Mouse (Mus musculus): ENCODE results near the gene Plxna1. TPM values are rescaled to one million over a fixed set of nuclear protein-coding genes. Genes with fewer than 3 reads are reported as not detected.

Plxna1 gene
- polyA plus RNA-seq, 1 experiment from 2014 or later: 9.2 TPM

DNA sequence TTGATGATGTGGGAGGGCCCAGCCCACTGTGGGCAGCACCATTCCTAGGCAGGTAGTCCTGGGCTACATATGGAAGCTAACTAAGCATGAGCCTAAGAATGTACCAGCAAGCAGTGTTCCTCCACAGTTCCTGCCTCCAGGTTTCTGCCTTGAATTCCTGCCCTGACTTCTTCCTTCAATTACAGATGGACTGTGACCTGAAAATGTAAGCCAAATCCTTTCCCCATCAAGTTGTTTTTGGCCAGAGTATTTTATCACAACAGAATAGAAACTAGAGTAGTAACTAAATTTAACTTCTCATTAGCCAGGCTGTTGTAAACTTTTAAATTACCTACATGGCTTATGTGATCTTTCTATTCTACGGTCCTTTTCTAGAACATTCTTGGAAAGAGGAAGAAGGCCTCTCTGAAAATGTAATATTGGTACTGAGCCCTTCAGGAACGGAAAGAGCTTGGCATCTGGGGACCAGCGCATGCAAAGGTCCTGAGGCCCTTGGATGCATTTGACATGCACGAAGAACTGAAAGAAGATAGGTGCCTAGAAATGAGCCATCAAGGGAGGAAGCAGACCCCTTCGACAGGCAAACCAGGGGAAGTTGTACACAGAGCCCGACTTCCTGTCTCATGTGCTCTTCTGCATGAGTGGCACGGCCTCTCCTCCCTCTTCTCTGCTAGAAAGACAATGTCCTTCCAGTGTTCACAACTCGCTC, 66.3 kb downstream of the Plxna1 start:
- H3K27me3 ChIP-seq (replicated peaks; ENCODE audit: control insufficient read depth, insufficient read depth, low read length): no peaks in the 10 kb centered on the region
- no peak overlapping the region for H3K27ac ChIP-seq (ENCODE audit: low read depth, low read length)
- H3K4me1 ChIP-seq (replicated peaks; ENCODE audit: control insufficient read depth, insufficient read depth, low read length): no peaks in the 10 kb centered on the region
- TF ChIP-seq CTCF (IDR thresholded peaks at IDR 0.05; ENCODE audit: low read depth): no peak
- ATAC-seq: no peak
- 88% methylated on average over 8 of the region's 8 CpGs for WGBS
- H3K4me3 ChIP-seq (ENCODE audit: low read depth, low read length): no peak overlapping the region
- no peak overlapping the region for H3K4me2 ChIP-seq (replicated peaks; ENCODE audit: low read depth)
- H3K9me3 ChIP-seq (ENCODE audit: control insufficient read depth): no peaks in the 10 kb centered on the region
- H3K36me3 ChIP-seq (ENCODE audit: control insufficient read depth, insufficient read depth): no peaks in the 10 kb centered on the region
- H3K9ac ChIP-seq (ENCODE audit: low read depth, low read length): no peak overlapping the region

- Histone ChIP-seq H3K27me3 (replicated peaks; ENCODE audit: control insufficient read depth, insufficient read depth, low read length) (no peaks in the 10 kb centered on the region), H3K9ac (ENCODE audit: low read depth, low read length) (no peak overlapping the region), H3K36me3 (ENCODE audit: control insufficient read depth, insufficient read depth) (no peaks in the 10 kb centered on the region), H3K27ac (ENCODE audit: low read depth, low read length) (no peak overlapping the region), H3K4me2 (replicated peaks; ENCODE audit: low read depth) (no peak overlapping the region), H3K4me1 (replicated peaks; ENCODE audit: control insufficient read depth, insufficient read depth, low read length) (no peaks in the 10 kb centered on the region), H3K9me3 (ENCODE audit: control insufficient read depth) (no peaks in the 10 kb centered on the region), H3K4me3 (ENCODE audit: low read depth, low read length) (no peak overlapping the region)
- WGBS: 38% methylated on average over 1 of the region's 1 CpGs
- ATAC-seq: no peak
- no peak for TF ChIP-seq CTCF (IDR thresholded peaks at IDR 0.05; ENCODE audit: low read depth)
Measured at GRCm38 (mm10) chr6:89294621-89295020, 67.8 kb downstream of the Plxna1 start.

- Histone ChIP-seq H3K27ac (ENCODE audit: low read depth, low read length) (no peak overlapping the region), H3K4me3 (ENCODE audit: low read depth, low read length) (no peak overlapping the region), H3K36me3 (ENCODE audit: control insufficient read depth, insufficient read depth) (no peaks in the 10 kb centered on the region), H3K27me3 (replicated peaks; ENCODE audit: control insufficient read depth, insufficient read depth, low read length) (no peaks in the 10 kb centered on the region), H3K4me1 (replicated peaks; ENCODE audit: control insufficient read depth, insufficient read depth, low read length) (no peaks in the 10 kb centered on the region), H3K9me3 (ENCODE audit: control insufficient read depth) (no peaks in the 10 kb centered on the region), H3K4me2 (replicated peaks; ENCODE audit: low read depth) (no peak overlapping the region), H3K9ac (ENCODE audit: low read depth, low read length) (no peak overlapping the region)
- WGBS: 59% methylated on average over 7 of the region's 7 CpGs
- TF ChIP-seq CTCF (IDR thresholded peaks at IDR 0.05; ENCODE audit: low read depth): no peak
- ATAC-seq: no peak
Measured at GRCm38 (mm10) chr6:89291494-89291893, 70.9 kb downstream of the Plxna1 start.

GRCm38 (mm10) chr6:89288156-89288555, 74.3 kb downstream of the Plxna1 start:
- ATAC-seq: no peak
- H3K27me3 ChIP-seq (replicated peaks; ENCODE audit: control insufficient read depth, insufficient read depth, low read length): no peaks in the 10 kb centered on the region
- no peak overlapping the region for H3K9ac ChIP-seq (ENCODE audit: low read depth, low read length)
- no peak for TF ChIP-seq CTCF (IDR thresholded peaks at IDR 0.05; ENCODE audit: low read depth)
- H3K4me1 ChIP-seq (replicated peaks; ENCODE audit: control insufficient read depth, insufficient read depth, low read length): no peaks in the 10 kb centered on the region
- no peaks in the 10 kb centered on the region for H3K36me3 ChIP-seq (ENCODE audit: control insufficient read depth, insufficient read depth)
- H3K27ac ChIP-seq (ENCODE audit: low read depth, low read length): no peak overlapping the region
- no peak overlapping the region for H3K4me3 ChIP-seq (ENCODE audit: low read depth, low read length)
- H3K9me3 ChIP-seq (ENCODE audit: control insufficient read depth): no peaks in the 10 kb centered on the region
- 20% methylated on average over 6 of the region's 6 CpGs for WGBS
- no peak overlapping the region for H3K4me2 ChIP-seq (replicated peaks; ENCODE audit: low read depth)

GRCm38 (mm10) chr6:89286700-89287428, 75.6 kb downstream of the Plxna1 start:
- Histone ChIP-seq H3K27ac (ENCODE audit: low read depth, low read length) (no peak overlapping the region), H3K9me3 (ENCODE audit: control insufficient read depth) (no peaks in the 10 kb centered on the region), H3K9ac (ENCODE audit: low read depth, low read length) (no peak overlapping the region), H3K4me3 (ENCODE audit: low read depth, low read length) (no peak overlapping the region), H3K36me3 (ENCODE audit: control insufficient read depth, insufficient read depth) (no peaks in the 10 kb centered on the region), H3K27me3 (replicated peaks; ENCODE audit: control insufficient read depth, insufficient read depth, low read length) (no peaks in the 10 kb centered on the region), H3K4me2 (replicated peaks; ENCODE audit: low read depth) (no peak overlapping the region), H3K4me1 (replicated peaks; ENCODE audit: control insufficient read depth, insufficient read depth, low read length) (no peaks in the 10 kb centered on the region)
- no peak for TF ChIP-seq CTCF (IDR thresholded peaks at IDR 0.05; ENCODE audit: low read depth)
- WGBS: 38% methylated on average over 6 of the region's 6 CpGs
- peak; percentile 45 for ATAC-seq

DNA sequence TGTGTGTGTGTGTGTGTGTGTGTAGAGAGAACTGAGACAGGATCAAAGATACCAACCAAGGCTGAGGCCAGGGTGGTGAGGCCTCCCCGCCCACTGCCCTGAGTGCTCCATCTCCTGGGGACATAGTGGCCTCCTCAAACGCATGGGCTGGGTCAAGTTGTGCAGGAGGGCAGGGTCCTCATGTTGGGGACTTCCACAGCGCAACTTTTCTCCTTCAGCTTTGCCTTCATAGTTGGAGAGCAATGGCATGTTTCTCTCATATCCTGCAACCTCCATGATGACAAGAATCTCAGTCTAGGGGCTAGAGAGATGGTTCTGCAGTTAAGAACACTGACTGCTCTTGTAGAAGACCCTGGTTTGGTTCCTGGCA, 76.1 kb downstream of the Plxna1 start:
- WGBS: 51% methylated on average over 3 of the region's 3 CpGs
- no peak for TF ChIP-seq CTCF (IDR thresholded peaks at IDR 0.05; ENCODE audit: low read depth)

More for the DNA sequence above, 76.1 kb downstream of the Plxna1 start:
- no peaks in the 10 kb centered on the region for H3K9me3 ChIP-seq (ENCODE audit: control insufficient read depth)
- H3K4me1 ChIP-seq (replicated peaks; ENCODE audit: control insufficient read depth, insufficient read depth, low read length): no peaks in the 10 kb centered on the region
- no peak overlapping the region for H3K4me3 ChIP-seq (ENCODE audit: low read depth, low read length)
- no peaks in the 10 kb centered on the region for H3K36me3 ChIP-seq (ENCODE audit: control insufficient read depth, insufficient read depth)
- no peak overlapping the region for H3K9ac ChIP-seq (ENCODE audit: low read depth, low read length)
- H3K27me3 ChIP-seq (replicated peaks; ENCODE audit: control insufficient read depth, insufficient read depth, low read length): no peaks in the 10 kb centered on the region
- no peak overlapping the region for H3K27ac ChIP-seq (ENCODE audit: low read depth, low read length)
- no peak for ATAC-seq
- H3K4me2 ChIP-seq (replicated peaks; ENCODE audit: low read depth): no peak overlapping the region

Measured in intestine, postnatal 0 days (tissue).